Mouse (Mus musculus) embryo, embryonic 9.5 days (tissue): ENCODE results near the gene Zscan29.
"Not testable (repeated sequence)": the region's sequence is repeated elsewhere in the genome, so short reads cannot be mapped to it uniquely, and the experiment has no call there.

Experiments used
- DNase-seq: peaks from one replicate; pipeline ENCODE4 v3.0.0-alpha.2; 2017; ENCODE audit errors: extremely low spot score

Gene Zscan29

DNA sequence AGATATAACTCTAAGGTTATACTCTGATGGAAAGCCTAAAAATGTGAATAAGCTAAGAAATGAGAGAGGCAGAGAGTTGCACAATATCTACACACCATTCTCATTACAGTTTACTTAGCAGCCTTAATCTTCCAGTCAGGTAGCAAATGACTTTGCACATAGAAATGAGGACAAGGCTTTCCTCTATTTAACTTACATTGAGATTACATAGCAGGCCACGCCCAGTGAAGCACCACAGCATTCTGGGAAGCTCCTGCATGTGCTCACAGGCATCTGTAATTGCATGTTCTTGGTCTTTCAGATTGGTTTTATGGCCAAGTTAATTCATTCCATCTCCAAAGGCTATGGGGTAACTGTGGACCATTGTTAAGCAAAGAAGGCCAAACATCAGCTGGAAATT, 38.1 kb downstream of the Zscan29 start:
- DNase-seq = no peak

DNA sequence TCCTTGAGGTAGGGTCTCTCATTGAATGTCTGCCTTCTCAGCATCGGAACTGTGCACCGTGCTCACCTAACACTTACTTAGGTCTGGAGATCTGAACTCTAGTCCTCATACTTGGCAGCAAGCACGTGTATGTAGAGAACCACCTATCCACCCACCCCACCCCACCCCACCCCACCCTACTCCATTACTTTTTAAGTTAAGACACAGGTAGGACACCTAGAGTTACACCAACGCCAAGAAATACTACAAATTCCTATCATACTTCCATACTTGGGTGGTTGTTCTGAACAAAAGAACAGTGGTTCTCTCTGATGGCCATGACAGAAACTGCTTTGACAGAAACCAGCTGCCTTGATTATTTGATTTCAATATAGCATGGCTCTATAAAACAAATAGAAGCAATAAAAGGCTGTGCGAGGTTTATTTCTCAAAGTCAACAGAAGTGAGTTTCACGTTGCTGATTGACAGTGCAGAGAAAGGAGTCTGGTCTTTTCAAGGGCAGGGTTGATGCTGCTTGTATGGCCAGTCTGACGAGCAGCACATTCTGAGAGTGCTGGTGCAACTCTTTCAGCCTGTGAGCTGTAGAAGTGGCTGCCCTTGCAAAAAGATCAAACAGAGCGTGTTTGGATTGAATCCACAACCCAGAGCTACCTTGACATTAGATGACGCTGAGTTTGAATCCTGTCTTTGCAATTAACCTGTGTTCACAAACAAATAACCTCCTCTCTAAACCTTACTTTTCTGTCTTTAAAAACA, 41.9 kb downstream of the Zscan29 start:
- no peak for DNase-seq

DNA sequence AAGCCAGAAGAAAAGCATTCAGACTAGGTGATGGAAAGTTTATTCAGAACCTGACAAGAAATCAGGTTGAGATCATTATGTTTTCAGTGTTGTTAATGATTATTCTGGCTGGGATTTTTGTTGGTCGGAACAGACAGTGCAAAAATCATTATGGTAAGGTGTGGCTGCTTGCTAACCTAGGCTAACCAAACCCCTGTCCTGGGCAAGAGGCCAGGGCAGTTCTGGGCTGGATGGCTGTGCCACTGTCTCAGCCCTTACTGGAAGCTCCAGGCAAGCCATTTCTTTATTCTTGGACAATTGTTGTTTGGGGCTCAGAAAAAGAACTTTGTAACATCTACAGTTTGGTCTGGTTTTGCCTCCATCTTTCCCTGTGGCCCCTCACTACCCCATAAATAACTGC, 43.4 kb downstream of the Zscan29 start:
- DNase-seq = no peak

DNA sequence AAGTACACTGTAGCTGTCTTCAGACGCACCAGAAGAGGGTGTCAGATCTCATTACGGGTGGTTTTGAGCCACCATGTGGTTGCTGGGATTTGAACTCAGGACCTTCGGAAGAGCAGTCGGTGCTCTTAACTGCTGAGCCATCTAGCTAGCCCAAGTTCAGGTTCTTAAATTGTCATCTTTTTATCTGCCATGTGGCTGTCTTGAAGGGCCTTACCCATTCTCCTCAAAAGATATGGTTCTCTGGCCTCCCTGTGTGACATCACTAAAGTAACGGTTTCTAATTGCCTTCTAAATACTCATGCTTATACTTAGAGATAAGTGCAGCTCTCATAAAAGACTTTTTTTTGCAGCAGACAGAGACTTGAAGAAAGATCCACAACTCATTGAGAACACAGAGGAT, 44.6 kb downstream of the Zscan29 start:
- not testable (repeated sequence) for DNase-seq

DNA sequence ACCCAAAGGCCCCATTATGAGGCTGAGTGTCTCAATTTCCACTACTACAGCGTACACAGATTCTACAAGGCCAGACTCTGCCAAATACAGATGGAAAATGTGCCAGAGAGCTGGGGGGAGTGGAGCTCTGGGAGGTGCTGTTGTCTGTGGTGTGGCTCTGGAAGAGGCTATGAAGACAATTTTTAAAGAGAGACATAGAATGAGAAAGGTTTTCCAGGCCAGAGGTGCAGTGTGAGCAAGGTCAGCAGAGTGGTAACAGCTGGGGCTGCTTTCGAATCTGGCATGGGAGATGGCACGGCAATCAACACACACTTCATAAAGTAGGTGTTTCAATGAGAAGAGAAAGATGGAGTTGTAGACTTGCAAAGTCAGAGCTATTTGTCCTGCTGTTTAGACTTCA, 51.7 kb downstream of the Zscan29 start:
- DNase-seq = no peak

DNA sequence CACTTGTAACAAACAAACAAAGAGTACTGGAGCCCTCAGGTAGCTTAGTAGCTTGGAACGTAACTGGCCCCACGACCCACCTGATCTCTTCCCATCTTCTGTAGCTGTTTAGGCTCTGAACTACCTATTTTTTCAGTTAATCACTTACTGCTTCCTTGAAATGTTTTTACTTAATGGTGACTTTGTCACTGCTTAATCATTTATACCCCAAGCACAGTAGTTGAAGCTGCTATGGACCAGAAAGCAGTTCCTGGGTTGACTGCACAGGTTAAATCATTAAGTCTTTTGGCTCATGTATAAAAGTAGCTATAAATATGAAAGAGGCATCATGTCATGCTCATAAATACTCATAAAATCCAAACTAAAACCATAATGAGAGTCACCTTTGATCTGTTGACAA, 55.5 kb downstream of the Zscan29 start:
- no peak for DNase-seq

DNA sequence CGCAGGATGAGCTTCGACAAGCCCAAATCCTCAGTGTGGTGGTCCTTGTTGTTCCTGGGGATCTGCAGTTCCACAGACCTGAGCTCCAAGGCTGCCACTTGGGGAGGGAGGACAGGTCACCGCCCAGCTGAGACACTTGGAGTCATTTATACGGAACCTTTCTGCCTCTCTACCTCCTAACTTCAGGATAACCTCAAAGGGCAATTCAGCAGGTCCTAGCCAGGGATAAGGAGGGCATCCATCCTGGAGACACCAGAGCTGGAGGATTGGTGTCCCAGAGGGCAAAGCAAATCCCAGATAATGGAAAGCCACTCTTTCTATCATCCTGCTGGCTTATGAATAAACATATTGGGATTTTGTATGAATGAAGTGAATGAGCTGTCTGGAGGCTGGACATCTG, 61.2 kb downstream of the Zscan29 start, which contains the start of gene Tgm7:
Tgm7 (minus strand) TSS at position 101 of the 400 bp plus-strand sequence.
- DNase-seq = no peak
